Mouse (Mus musculus) testis, postnatal 10 days (tissue): ENCODE measurements around the gene Mrc2.

ENCODE experiments used
- DNase-seq: peaks from one replicate; pipeline ENCODE4 v3.0.0; 2021; ENCODE audit warnings: low spot score

Gene Mrc2

GRCm38 (mm10) chr11:105350643-105351042, 58.2 kb downstream of the Mrc2 start:
- no peak for DNase-seq

DNA sequence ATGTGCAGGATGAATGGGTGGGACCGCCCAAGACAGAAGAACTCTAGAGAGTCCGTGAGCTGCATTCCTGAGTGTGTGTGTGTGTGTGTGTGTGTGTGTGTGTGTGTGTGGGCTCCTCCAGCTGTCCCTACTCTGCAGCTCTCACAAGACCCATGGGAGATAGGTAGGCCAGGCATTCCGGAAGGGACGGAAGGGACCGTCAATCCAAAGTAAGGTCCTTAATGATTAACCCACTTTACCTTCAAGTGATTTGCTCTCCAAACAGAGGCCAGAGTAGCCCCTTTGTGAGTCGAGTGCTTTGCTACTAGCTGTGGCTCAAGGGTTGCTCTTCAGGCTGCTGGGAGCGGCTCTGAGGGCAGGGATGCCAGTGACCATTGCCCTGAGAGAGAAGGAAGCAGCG, 59.7 kb downstream of the Mrc2 start:
- DNase-seq = no peak

- DNase-seq = peak; percentile 94
These were observed 60.8 kb downstream of the Mrc2 start for GRCm38 (mm10) chr11:105352954-105353890.

DNA sequence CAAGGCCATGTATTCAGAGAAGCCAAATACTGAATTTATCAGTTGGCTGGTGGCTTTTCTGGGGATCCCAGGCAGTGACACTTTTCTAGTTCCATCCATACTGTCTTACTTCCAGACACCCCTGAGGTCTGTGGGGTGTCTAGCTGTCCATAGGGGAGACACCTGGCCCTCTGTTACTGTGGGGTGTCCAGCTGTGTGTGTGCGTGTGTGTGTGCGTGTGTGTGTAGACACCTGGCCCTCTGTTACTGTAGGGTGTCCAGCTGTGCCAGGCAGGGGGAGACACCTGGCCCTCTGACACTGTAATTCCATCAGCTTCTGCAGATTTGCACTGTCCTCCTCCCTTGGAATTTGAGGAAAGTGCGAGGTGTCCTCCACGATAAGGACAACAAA, 61.4 kb downstream of the Mrc2 start:
- DNase-seq = no peak

DNA sequence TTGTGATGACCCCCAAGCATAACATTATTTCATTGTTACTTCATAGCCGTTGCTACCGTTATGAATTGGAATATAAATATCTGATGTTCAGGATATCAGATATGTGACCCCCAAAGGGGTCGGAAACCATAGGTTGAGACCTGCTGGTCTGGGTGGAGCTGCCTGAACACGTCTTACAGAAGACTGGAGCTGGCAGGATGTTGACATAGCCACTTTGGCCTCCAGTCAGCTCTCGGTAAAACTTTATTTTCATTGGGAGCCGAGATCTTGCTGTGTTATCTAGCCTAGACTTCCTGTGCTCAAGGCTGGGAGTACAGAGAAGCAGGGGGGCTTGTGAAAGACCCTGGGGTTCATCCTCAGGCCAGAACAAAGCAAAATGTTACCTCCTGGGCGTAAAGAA, 63.9 kb downstream of the Mrc2 start:
- DNase-seq = no peak

DNA sequence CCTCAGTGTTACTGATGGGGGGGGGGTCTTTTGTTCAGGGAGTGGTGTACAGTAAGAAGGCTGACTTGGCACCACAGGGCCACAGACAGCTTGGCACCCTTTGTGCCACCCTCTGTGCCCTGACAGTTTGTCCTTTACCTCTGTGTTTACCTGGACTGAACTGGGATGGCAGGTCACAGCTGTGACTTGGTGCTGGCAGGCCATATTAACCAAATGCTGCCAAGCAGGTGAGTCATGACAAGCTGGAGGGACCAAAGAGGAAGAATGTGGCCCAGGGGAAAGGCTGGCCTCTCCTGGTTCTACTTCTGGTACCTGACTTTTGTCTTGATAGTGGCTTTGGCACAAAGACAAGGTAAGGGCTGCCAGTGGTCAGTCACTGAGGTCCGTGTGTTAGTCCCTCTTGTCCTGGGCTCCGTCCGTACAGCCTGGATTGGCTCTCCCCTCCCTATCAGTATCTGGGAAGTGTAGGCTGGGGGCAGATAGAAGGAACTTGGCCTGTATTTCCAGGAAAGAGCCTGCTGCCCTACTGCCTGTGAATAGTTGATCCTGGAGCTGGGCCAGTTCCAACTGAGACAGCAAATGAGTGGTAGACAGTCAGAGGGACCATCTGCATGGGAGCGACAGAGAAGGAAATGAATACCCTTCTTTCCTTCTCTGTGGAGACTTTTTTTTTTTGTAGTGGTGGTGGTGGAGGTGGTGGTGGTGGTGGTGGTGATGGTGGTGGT, 69.8 kb downstream of the Mrc2 start:
- no peak for DNase-seq

DNA sequence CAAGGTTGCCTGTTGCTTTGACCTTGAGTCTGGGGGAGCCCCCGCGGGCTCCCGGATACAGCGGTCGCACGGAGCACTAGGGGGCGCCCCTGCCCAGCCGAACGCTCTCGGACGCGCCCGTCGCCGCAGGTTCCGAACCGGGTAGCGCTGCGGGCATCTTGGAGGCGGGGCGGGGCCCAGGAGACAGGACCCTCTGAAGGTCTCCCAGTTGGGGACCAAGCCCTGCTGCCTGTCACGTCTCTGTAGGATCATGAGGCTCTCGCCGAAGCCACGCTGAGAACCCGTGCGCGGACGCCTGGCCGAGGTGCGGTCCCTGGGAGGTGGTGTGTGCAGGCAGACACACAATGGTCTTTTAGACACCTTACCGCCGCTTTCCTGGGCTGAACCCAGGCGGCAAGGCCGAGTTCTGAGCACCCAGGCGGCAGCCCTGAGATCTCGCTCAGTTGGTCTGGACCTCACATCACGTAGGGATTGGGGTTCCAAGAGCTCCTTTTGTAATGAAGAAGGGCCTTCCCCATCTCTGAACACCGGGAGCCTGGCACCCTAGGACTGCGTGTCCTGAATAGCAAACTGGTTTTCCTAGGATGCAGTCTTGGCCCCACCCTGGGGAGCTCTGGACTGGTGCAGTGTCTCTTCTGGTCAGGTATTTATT, 70.6 kb downstream of the Mrc2 start:
- DNase-seq = peak; percentile 93

GRCm38 (mm10) chr11:105363598-105364385, 71.3 kb downstream of the Mrc2 start:
- DNase-seq = no peak

- DNase-seq = no peak
These were observed 72.1 kb downstream of the Mrc2 start for GRCm38 (mm10) chr11:105364386-105365065.

GRCm38 (mm10) chr11:105365611-105366010, 73.2 kb downstream of the Mrc2 start:
- DNase-seq = no peak

DNA sequence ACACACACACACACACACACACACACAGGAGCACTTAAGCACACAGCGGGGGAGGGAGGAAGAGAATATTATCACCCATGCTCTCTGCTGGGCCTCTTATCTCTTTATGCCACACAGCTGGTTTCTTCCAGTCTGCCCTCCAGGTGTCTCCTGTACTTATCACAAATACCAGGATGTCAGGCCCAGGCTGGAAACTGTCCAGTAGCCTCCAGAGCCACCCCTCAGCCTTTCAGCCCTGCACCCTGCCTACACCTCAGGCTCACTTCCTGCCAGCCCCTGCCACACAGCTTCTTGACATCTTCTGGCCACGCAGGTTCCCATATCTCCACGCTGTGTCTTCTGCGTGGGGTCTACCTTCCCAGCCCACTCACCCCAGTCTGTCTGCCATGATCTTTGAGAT, 73.6 kb downstream of the Mrc2 start:
- DNase-seq = no peak

- no peak for DNase-seq
These were observed 74.7 kb downstream of the Mrc2 start for GRCm38 (mm10) chr11:105367163-105367562.

GRCm38 (mm10) chr11:105368833-105369232, 76.4 kb downstream of the Mrc2 start:
- no peak for DNase-seq

GRCm38 (mm10) chr11:105369526-105370386, 77.3 kb downstream of the Mrc2 start:
- DNase-seq = no peak

DNA sequence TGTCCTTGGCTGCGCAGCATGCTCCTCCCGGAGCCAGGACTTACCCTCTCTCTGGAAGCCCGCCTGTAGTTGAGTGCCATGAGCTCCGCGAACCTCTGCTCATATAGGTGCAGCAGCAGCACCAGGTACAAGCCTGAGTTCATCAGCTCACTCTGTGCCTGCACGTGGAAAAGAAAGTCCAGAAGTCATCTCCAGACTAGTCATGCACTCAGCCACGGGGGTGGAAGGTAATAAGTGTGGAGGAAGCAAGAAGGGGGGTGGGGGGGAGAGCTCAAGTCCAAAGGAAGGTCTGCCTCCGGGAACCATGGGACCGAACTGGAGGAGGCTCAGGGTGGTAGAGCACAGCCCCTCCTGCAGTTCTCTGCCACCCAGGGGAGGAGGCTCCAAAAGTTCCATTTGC, 79.4 kb downstream of the Mrc2 start:
- DNase-seq = no peak

GRCm38 (mm10) chr11:105373881-105374280, 81.4 kb downstream of the Mrc2 start:
- no peak for DNase-seq

- DNase-seq = no peak
These were observed 82.2 kb downstream of the Mrc2 start for GRCm38 (mm10) chr11:105374526-105375175.

GRCm38 (mm10) chr11:105375821-105376235, 83.4 kb downstream of the Mrc2 start:
- DNase-seq = no peak

- DNase-seq = no peak
These were observed 92.8 kb downstream of the Mrc2 start for GRCm38 (mm10) chr11:105385266-105385665.

GRCm38 (mm10) chr11:105388636-105389035, 96.2 kb downstream of the Mrc2 start:
- no peak for DNase-seq
